Mouse (Mus musculus) stomach, embryonic 14.5 days (tissue): ENCODE results near the gene Lrrc25. TPM values are rescaled to one million over a fixed set of nuclear protein-coding genes. Genes with fewer than 3 reads are reported as not detected.

Source experiments
- ATAC-seq: fragments of 200-750 bp; cut with Nextera tagmentation; 2 replicates; pipeline ENCODE4 v1.8.0; 2017; ENCODE audit warnings: low read depth, moderate TSS enrichment; ENCODE audit not compliant: insufficient number of reproducible peaks, insufficient read depth, low FRiP score
- H3K27ac ChIP-seq: fragments of 300-500 bp; sonication (generic); 2 replicates; pipeline ENCODE4 v1.5.1; 2014; ENCODE audit warnings: mild to moderate bottlenecking, low read length, moderate library complexity, mixed read lengths
- H3K27me3 ChIP-seq: fragments of 300-500 bp; sonication (generic); 2 replicates; pipeline ENCODE4 v1.6.1; 2014; ENCODE audit warnings: low read length, control low read depth, mixed read lengths; ENCODE audit not compliant: control insufficient read depth, insufficient read depth
- H3K36me3 ChIP-seq: fragments of 300-500 bp; sonication (generic); 2 replicates; pipeline ENCODE4 v1.6.1; 2014; ENCODE audit warnings: mild to moderate bottlenecking, control low read depth, low read length, moderate library complexity, mixed read lengths; ENCODE audit not compliant: control insufficient read depth, insufficient read depth
- H3K4me1 ChIP-seq: fragments of 300-500 bp; sonication (generic); 2 replicates; pipeline ENCODE4 v1.6.1; 2014; ENCODE audit warnings: low read length, control low read depth, mixed read lengths; ENCODE audit not compliant: control insufficient read depth, insufficient read depth
- H3K4me2 ChIP-seq: fragments of 300-500 bp; sonication (generic); replicated peaks from 2 replicates; pipeline ENCODE4 v1.6.1; 2014; ENCODE audit warnings: low read depth, low read length, control low read depth
- H3K4me3 ChIP-seq: fragments of 300-500 bp; sonication (generic); 2 replicates; pipeline ENCODE4 v1.5.1; 2014; ENCODE audit warnings: low read depth, low read length, control low read depth
- H3K9ac ChIP-seq: fragments of 300-500 bp; sonication (generic); replicated peaks from 2 replicates; pipeline ENCODE4 v1.6.1; 2014; ENCODE audit warnings: low read depth, mild to moderate bottlenecking, control low read depth, low read length, moderate library complexity, mixed read lengths
- H3K9me3 ChIP-seq: fragments of 300-500 bp; sonication (generic); 2 replicates; pipeline ENCODE4 v1.6.1; 2016; ENCODE audit warnings: low read depth, low read length, control low read depth; ENCODE audit not compliant: control insufficient read depth
- WGBS: fragments of 180-500 bp; shearing (Covaris S2); extraction: QIAGEN DNeasy Blood & Tissue Kit; methylation state at CpG from one replicate; pipeline ENCODE4 v1.1.7; 2014; 5-methylcytosine and 5-hydroxymethylcytosine counted together
- polyA plus RNA-seq: library from polyadenylated mRNA; unstranded; fragments of >200 nt; fragmentation: Nextera tagmentation; extraction: Ambion mirVana; gene quantifications from 2 replicates; pipeline ENCODE4 v1.2.1, GENCODE M21; 2014

Lrrc25 gene
- polyA plus RNA-seq, 1 experiment from 2014 or later, result 2.9 TPM

DNA sequence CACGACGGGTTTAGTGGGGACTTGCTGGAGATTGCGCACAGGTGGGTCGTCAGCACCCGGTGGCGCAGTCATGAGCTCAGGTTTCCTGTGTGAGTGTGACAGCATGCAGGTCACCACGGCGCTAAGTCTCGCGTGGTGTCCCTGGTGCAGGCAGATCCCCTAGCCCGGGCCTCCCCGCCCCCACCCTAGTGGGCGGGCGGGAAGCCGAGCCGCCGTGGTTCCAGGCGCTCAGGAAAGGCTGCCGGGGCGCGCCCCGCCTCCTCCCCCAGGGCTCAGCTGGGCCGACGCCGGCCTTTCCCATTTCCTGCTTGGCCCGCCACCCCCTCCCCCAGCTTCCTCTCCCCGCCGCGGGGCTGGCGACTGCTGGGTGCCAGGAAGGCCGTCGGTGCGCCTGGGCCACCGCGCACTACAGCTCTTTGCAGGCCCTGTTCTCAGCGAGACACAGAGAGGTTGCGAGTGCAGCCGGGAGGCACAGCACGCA lies 6.5 kb upstream of the Lrrc25 start:
- Histone ChIP-seq H3K4me3 (peak overlapping the region; percentile 46), H3K27me3 (no peaks in the 10 kb centered on the region), H3K9ac (peak overlapping the region; percentile 77), H3K4me2 (peak overlapping the region; percentile 98), H3K36me3 (no peaks in the 10 kb centered on the region), H3K9me3 (no peaks in the 10 kb centered on the region), H3K4me1 (peaks cover 16% of the 10 kb centered on the region; the same call in 1 of the 2 replicates), H3K27ac (peak overlapping the region; percentile 99)
- under 1% methylated on average over 39 of the region's 39 CpGs for WGBS
- peak; percentile 71 for ATAC-seq

DNA sequence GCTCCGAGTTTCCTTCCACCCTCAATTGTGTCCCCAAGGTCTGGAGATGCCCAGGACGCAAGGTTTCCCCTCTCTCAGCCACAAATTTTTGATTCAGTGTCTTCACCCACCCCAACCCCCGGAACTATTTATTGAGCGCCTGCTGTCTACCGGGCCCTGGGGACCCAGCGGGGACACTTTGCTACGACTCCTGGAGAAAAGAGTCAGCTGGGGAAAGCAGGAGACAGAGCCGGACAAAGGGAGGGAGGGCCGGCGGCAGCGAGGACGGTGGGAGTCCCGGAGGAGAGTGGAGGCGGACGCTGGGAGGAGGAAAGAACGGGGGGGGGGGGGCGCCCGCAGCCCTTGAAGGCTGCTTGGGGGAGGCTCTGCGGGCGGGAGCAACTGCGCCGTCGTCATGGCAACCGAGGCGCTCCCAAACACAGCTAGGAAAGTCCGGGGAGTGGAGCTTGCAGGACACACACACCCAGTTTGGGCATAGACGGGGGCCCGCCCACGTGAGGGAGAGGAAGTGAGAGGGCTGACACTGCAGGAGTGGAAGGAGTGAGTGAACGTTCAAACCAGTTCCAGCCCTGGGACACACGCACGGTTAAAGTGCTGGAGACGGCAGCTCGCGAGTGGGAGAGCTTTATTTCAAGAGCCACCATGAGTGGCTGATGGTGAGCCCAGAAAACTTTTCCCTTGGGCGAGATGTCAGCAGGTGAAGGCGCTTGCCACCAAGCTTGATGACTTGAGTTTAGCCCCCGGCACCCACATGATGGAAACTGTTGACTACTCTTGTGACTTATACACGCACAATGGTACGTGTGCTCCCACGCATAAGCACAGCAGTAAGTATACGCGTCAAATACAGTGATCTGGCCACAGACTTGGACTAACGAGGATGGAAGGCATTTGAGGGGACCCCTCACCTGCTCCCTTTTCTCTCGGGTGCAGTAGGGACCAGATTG lies 5.8 kb upstream of the Lrrc25 start:
- Histone ChIP-seq H3K27me3 (no peaks in the 10 kb centered on the region), H3K4me2 (peak overlapping the region; percentile 98), H3K27ac (peak overlapping the region; percentile 99), H3K4me3 (peak overlapping the region; percentile 46), H3K9me3 (no peaks in the 10 kb centered on the region), H3K9ac (peak overlapping the region; percentile 77), H3K4me1 (peaks cover 16% of the 10 kb centered on the region; the same call in 1 of the 2 replicates), H3K36me3 (no peaks in the 10 kb centered on the region)
- peak; percentile 75 for ATAC-seq
- under 1% methylated on average over 43 of the region's 45 CpGs for WGBS

DNA sequence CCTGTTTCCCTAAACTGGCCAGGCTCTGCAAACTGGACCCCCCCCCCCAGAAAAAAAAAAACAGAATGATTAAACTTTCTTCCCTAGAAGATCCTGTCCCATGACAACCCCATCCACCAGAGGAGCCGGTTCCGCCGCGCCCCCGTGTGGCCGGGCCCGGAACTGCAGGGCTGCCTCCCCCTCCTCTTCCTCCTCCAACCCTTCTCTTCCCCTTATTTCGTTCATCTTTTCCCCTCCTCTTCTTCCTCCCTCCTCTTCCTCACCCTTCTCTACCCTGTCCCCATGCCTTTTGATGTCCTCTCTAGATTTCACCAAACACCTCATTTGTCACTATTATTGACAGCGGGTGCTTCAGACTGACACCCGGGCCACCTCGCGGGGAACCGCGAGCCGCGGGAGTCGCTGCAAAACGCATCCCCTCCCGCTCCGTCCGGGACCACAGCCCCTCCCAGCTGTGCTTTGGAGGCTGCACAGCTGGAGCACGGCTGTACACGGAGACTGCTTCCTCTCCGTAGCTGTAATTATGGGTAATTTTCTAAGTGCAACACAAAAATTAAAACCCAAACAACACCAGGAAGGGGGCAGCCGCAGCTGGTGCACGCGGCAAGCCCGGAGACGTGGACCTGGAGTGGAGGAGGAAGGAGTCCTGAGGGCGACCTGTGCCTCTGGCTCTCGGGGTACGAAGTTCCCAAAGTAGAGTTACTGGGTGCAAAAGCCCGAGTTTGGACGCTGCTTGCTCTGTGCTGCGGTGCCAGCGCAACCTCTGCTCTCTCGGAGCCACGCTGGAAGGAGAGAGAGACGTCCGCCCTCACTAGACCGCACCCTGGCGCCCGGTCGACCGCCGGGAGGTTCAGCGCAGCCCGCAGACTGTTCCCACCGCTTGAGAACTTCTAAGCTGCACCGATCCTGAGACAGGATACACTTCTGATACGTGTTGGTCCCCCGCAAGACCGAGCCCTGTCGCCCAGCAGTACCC lies 4.9 kb upstream of the Lrrc25 start:
- H3K9ac ChIP-seq, result peak overlapping the region; percentile 45
- under 1% methylated on average over 54 of the region's 54 CpGs for WGBS
- no peaks in the 10 kb centered on the region for H3K36me3 ChIP-seq
- H3K27me3 ChIP-seq, result no peaks in the 10 kb centered on the region
- peak overlapping the region; percentile 98 for H3K4me2 ChIP-seq
- H3K4me3 ChIP-seq, result peak overlapping the region; percentile 46
- H3K9me3 ChIP-seq, result no peaks in the 10 kb centered on the region
- peak overlapping the region; percentile 99 for H3K27ac ChIP-seq
- no peak for ATAC-seq
- H3K4me1 ChIP-seq, result peaks cover 16% of the 10 kb centered on the region; the same call in 1 of the 2 replicates

DNA sequence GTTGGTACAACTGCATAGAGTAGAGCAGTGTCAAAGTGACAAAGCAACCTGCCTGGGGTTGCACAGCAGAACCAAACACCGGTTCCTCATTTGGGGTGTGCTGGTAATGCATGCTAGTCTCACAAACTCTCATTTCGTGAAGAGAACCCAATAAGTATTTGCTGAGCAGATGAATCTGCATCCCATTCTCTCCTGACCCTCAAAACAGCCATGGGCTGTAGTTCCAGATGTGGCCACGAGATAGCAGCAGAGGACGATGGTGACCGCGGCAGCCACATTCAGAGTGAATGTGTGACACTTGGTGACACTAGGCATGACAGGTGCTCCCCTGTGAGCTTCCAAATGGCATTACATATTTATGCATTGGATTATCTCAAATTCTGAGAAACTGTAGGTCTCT lies 4.1 kb upstream of the Lrrc25 start:
- Histone ChIP-seq H3K4me2 (peak overlapping the region; percentile 98), H3K9ac (peak overlapping the region; percentile 45; the same call in 1 of the 2 replicates), H3K27me3 (no peaks in the 10 kb centered on the region), H3K9me3 (no peaks in the 10 kb centered on the region), H3K27ac (peak overlapping the region; percentile 84), H3K36me3 (no peaks in the 10 kb centered on the region), H3K4me3 (peak overlapping the region; percentile 46), H3K4me1 (peaks cover 16% of the 10 kb centered on the region; the same call in 1 of the 2 replicates)
- no peak for ATAC-seq
- 0% methylated on average over 6 of the region's 6 CpGs for WGBS

DNA sequence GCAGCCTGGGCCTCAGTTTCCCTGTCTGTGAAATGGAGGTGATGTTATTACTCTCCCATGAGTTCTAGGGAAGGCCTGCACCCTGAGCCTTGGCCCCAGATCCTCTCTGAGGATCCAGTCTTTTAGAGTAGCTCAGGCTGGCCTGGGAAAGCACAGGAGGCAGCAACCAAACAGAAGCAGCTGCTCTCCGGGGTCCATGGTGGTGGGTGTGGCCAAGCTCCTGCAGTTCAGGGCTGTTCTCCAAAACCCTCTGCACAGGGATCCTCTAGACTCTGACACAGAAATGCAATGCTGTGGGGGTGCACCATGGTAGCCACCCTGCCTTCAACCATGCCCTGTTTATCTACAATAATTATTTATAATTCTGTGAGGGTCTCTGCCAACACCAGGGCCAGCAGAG lies 2.2 kb upstream of the Lrrc25 start:
- peak overlapping the region; percentile 23; the same call in 1 of the 2 replicates for H3K27ac ChIP-seq

DNA sequence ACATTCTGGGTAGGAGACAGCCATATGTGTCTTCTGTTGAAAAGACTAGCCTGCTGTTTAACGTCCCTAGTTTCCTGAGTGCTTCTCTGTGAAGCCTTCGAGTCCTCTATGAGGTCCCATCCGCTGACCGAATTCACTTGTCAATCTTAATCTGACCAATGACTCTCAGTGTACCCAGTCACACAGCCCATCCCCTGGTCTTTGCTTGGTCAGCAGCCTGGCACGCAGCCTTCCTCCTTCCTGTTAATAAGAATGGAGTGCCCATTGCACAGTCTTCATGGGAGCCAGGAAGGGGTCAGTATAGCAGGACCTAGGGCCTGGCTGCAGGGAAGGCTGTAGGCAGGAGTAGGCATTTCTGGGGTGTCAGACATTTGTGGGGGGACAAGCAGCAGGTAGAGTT lies 1.5 kb upstream of the Lrrc25 start:
- Histone ChIP-seq H3K27ac (peak overlapping the region; percentile 53; the same call in 1 of the 2 replicates), H3K36me3 (no peaks in the 10 kb centered on the region), H3K9me3 (no peaks in the 10 kb centered on the region), H3K27me3 (no peaks in the 10 kb centered on the region), H3K9ac (no peak overlapping the region), H3K4me3 (no peak overlapping the region), H3K4me1 (peaks cover 15% of the 10 kb centered on the region; the same call in 1 of the 2 replicates), H3K4me2 (no peak overlapping the region)
- no peak for ATAC-seq
- WGBS, result 67% methylated on average over 5 of the region's 5 CpGs

More for the DNA sequence above, 2.2 kb upstream of the Lrrc25 start:
- WGBS, result 5% methylated on average over 1 of the region's 1 CpGs
- Histone ChIP-seq H3K36me3 (no peaks in the 10 kb centered on the region), H3K27me3 (no peaks in the 10 kb centered on the region), H3K4me2 (no peak overlapping the region), H3K4me1 (peaks cover 13% of the 10 kb centered on the region; the same call in 1 of the 2 replicates), H3K4me3 (no peak overlapping the region), H3K9ac (no peak overlapping the region), H3K9me3 (no peaks in the 10 kb centered on the region)
- ATAC-seq, result no peak

DNA sequence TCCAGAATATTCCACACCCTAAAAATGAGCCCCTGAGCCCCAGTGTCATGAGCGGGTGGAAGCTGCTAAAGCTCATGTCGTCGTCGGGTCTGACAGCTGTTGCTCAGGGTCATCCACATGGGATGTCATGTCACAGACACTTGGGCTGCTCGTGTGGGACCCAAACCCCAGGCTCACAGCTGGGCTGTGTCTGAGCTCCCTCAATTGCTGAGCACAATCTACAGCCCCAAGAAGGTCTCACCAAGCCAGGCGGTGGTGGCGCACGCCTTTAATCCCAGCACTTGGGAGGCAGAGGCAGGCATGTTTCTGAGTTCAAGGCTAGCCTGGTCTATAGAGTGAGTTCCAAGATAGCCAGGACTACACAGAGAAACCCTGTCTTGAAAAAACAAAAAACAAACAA lies 674 bp upstream of the Lrrc25 start:
- ATAC-seq, result no peak
- H3K27me3 ChIP-seq, result no peaks in the 10 kb centered on the region
- no peak overlapping the region for H3K27ac ChIP-seq
- 78% methylated on average over 8 of the region's 8 CpGs for WGBS
- no peak overlapping the region for H3K9ac ChIP-seq
- no peaks in the 10 kb centered on the region for H3K36me3 ChIP-seq
- H3K4me1 ChIP-seq, result peaks cover 15% of the 10 kb centered on the region; the same call in 1 of the 2 replicates
- H3K4me3 ChIP-seq, result no peak overlapping the region
- no peaks in the 10 kb centered on the region for H3K9me3 ChIP-seq
- H3K4me2 ChIP-seq, result no peak overlapping the region

DNA sequence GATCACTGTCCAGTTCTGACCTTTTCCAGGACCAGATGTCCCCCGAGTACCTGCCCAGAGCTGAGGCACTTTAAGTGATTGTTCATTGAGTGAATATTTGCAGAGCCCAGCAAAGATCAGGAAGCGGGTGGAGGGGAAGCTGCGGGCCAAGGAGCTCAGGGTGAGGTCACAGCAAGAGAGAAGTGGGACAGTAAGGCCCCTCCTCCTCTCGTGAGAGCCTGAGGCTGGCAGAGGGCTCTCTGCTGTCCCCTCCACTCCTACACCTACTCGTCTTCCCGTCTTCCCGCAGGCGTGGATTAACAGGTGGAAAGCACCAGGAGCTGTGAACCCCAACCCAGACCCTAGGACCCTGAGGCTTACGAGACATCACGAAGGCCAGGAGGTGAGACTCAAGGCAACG lies 690 bp downstream of the Lrrc25 start:
- Histone ChIP-seq H3K27me3 (no peaks in the 10 kb centered on the region), H3K27ac (no peak overlapping the region)
- 49% methylated on average over 11 of the region's 11 CpGs for WGBS

More for the DNA sequence above, 690 bp downstream of the Lrrc25 start:
- Histone ChIP-seq H3K4me2 (no peak overlapping the region), H3K4me3 (no peak overlapping the region), H3K9me3 (no peaks in the 10 kb centered on the region), H3K36me3 (no peaks in the 10 kb centered on the region), H3K4me1 (0 out of 2 replicates have a peak, but pooled peaks cover 10% of the 10 kb centered on the region), H3K9ac (no peak overlapping the region)
- ATAC-seq, result no peak
